Mouse (Mus musculus) forebrain, embryonic 11.5 days (tissue): ENCODE measurements around the gene Chrm4. TPM values are rescaled to one million over a fixed set of nuclear protein-coding genes. Genes with fewer than 3 reads are reported as not detected.

Experiments used
- ATAC-seq: fragments of 200-750 bp; cut with Nextera tagmentation; replicated peaks from 2 replicates; pipeline ENCODE4 v1.8.0; 2017; ENCODE audit warnings: moderate TSS enrichment; ENCODE audit not compliant: low FRiP score
- DNase-seq: peaks from one replicate; pipeline ENCODE4 v3.0.0-alpha.2; 2017; ENCODE audit warnings: low spot score
- H3K27ac ChIP-seq: fragments of 300-500 bp; sonication (generic); 2 replicates; pipeline ENCODE4 v1.5.1; 2014; ENCODE audit warnings: low read depth, low read length
- H3K27me3 ChIP-seq: fragments of 300-500 bp; sonication (generic); 2 replicates; pipeline ENCODE4 v1.6.1; 2014; ENCODE audit warnings: mild to moderate bottlenecking, low read length, mixed read lengths; ENCODE audit not compliant: control insufficient read depth, insufficient read depth
- H3K36me3 ChIP-seq: fragments of 300-500 bp; sonication (generic); 2 replicates; pipeline ENCODE4 v1.6.1; 2014; ENCODE audit warnings: mild to moderate bottlenecking, low read length, moderate library complexity, mixed read lengths; ENCODE audit not compliant: control insufficient read depth, insufficient read depth
- H3K4me1 ChIP-seq: fragments of 300-500 bp; sonication (generic); replicated peaks from 2 replicates; pipeline ENCODE4 v1.6.1; 2014; ENCODE audit warnings: low read length, mixed read lengths; ENCODE audit not compliant: control insufficient read depth, insufficient read depth
- H3K4me2 ChIP-seq: fragments of 300-500 bp; sonication (generic); 2 replicates; pipeline ENCODE4 v1.6.1; 2014; ENCODE audit warnings: low read depth, mild to moderate bottlenecking, low read length, moderate library complexity, mixed read lengths; ENCODE audit not compliant: severe bottlenecking
- H3K4me3 ChIP-seq: fragments of 300-500 bp; sonication (generic); 2 replicates; pipeline ENCODE4 v1.5.1; 2014; ENCODE audit warnings: low read depth, low read length
- H3K9ac ChIP-seq: fragments of 300-500 bp; sonication (generic); 2 replicates; pipeline ENCODE4 v1.6.1; 2014; ENCODE audit warnings: low read length
- H3K9me3 ChIP-seq: fragments of 300-500 bp; sonication (generic); 2 replicates; pipeline ENCODE4 v1.6.1; 2016; ENCODE audit warnings: low read length, mixed read lengths; ENCODE audit not compliant: control insufficient read depth
- WGBS: fragments of 180-500 bp; shearing (Covaris S2); extraction: QIAGEN DNeasy Blood & Tissue Kit; methylation state at CpG from one replicate; pipeline ENCODE4 v1.1.7; 2014; 5-methylcytosine and 5-hydroxymethylcytosine counted together
- polyA plus RNA-seq: library from polyadenylated mRNA; unstranded; fragments of >200 nt; fragmentation: Nextera tagmentation; extraction: Ambion mirVana; gene quantifications from 2 replicates; pipeline ENCODE4 v1.2.1, GENCODE M21; 2014

The Chrm4 gene
- polyA plus RNA-seq, 1 experiment from 2014 or later, result 0.47 TPM

DNA sequence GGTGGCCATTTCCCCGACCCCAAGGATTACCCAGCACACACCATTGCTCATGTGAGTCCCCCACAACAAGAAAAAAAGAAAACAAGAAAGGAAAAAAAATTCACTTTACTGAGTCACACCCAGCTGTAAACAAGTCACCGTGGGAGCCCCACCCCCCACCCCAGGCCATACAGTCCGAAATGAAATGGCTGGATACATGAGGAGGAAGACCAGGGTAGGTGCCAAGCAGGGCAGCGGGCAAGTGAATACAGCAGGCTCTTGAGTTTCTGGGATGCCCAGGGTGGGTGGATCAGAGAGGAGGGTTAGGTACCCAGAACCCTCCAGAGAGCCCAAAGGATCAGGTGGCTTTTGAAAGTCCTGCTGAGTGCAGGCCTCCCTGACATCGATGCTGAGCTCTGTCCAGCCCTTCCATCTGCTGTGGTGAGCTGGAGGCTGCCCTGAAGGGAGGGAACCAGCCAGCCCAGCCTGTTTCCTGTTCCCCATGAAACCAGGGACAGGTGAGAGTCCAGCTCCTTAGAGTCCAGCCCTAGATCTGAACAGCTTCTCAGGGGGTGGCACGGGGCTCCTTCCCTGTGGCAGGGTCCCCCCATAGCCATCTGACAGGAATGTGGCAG is 5.8 kb downstream of the Chrm4 start:
- no peaks in the 10 kb centered on the region for H3K27me3 ChIP-seq
- peak; percentile 67 for DNase-seq
- 9% methylated on average over 6 of the region's 6 CpGs for WGBS
- peak overlapping the region; percentile 99 for H3K9ac ChIP-seq
- H3K4me3 ChIP-seq, result no peak overlapping the region; the same call in 1 of the 2 replicates
- H3K27ac ChIP-seq, result peak overlapping the region; percentile 97
- peak overlapping the region; percentile 89 for H3K4me2 ChIP-seq
- no peaks in the 10 kb centered on the region for H3K9me3 ChIP-seq
- H3K36me3 ChIP-seq, result no peaks in the 10 kb centered on the region
- ATAC-seq, result no peak
- H3K4me1 ChIP-seq, result peaks cover 22% of the 10 kb centered on the region

GRCm38 (mm10) chr2:91933471-91933870 is 6.4 kb downstream of the Chrm4 start:
- peaks cover 21% of the 10 kb centered on the region for H3K4me1 ChIP-seq
- no peak overlapping the region for H3K4me2 ChIP-seq
- H3K27me3 ChIP-seq, result no peaks in the 10 kb centered on the region
- no peaks in the 10 kb centered on the region for H3K36me3 ChIP-seq
- H3K27ac ChIP-seq, result peak overlapping the region; percentile 97; the same call in 1 of the 2 replicates
- no peaks in the 10 kb centered on the region for H3K9me3 ChIP-seq
- 18% methylated on average over 9 of the region's 9 CpGs for WGBS
- no peak for DNase-seq
- no peak overlapping the region for H3K4me3 ChIP-seq
- peak overlapping the region; percentile 99 for H3K9ac ChIP-seq
- no peak for ATAC-seq

DNA sequence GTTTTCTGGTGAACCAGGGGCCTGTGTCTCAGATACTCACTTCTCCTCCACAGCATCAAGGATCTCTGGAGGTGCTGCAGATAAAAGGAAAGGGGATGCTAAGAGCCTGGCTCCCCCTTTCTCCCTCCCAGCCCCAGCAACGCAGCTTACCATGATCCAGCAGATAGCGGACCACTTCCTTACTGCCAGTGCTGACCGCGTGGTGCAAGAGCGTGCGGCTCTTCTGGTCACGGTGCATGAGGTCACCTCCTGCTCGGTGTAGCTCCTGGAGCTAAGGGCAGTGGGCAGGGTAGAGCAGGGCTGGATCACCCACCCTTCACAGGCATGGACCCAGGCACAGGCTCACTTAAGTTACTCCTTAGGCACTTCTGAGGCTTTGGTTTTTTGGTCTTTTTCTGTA is 7.0 kb downstream of the Chrm4 start:
- 76% methylated on average over 8 of the region's 8 CpGs for WGBS
- ATAC-seq (no peak), DNase-seq (no peak)
- no peaks in the 10 kb centered on the region for H3K9me3 ChIP-seq
- H3K27me3 ChIP-seq, result no peaks in the 10 kb centered on the region
- H3K4me2 ChIP-seq, result no peak overlapping the region
- no peak overlapping the region for H3K9ac ChIP-seq
- no peak overlapping the region for H3K27ac ChIP-seq
- peaks cover 19% of the 10 kb centered on the region for H3K4me1 ChIP-seq
- H3K4me3 ChIP-seq, result no peak overlapping the region
- H3K36me3 ChIP-seq, result no peaks in the 10 kb centered on the region

- Histone ChIP-seq H3K27me3 (no peaks in the 10 kb centered on the region), H3K4me2 (no peak overlapping the region), H3K4me3 (no peak overlapping the region), H3K27ac (no peak overlapping the region), H3K9ac (no peak overlapping the region), H3K9me3 (no peaks in the 10 kb centered on the region), H3K36me3 (no peaks in the 10 kb centered on the region), H3K4me1 (peaks cover 15% of the 10 kb centered on the region)
- whole genome bisulfite sequencing, result 93% methylated on average over 9 of the region's 9 CpGs
- ATAC-seq, result no peak
- no peak for DNase-seq
Observed at GRCm38 (mm10) chr2:91934826-91935525, 7.9 kb downstream of the Chrm4 start.

GRCm38 (mm10) chr2:91936154-91936553 is 9.1 kb downstream of the Chrm4 start:
- Histone ChIP-seq H3K4me1 (peaks cover 15% of the 10 kb centered on the region), H3K4me2 (no peak overlapping the region), H3K27me3 (no peaks in the 10 kb centered on the region), H3K27ac (no peak overlapping the region), H3K9me3 (no peaks in the 10 kb centered on the region), H3K4me3 (no peak overlapping the region), H3K9ac (no peak overlapping the region), H3K36me3 (no peaks in the 10 kb centered on the region)
- ATAC-seq (no peak), DNase-seq (no peak)
- 91% methylated on average over 7 of the region's 7 CpGs for WGBS

DNA sequence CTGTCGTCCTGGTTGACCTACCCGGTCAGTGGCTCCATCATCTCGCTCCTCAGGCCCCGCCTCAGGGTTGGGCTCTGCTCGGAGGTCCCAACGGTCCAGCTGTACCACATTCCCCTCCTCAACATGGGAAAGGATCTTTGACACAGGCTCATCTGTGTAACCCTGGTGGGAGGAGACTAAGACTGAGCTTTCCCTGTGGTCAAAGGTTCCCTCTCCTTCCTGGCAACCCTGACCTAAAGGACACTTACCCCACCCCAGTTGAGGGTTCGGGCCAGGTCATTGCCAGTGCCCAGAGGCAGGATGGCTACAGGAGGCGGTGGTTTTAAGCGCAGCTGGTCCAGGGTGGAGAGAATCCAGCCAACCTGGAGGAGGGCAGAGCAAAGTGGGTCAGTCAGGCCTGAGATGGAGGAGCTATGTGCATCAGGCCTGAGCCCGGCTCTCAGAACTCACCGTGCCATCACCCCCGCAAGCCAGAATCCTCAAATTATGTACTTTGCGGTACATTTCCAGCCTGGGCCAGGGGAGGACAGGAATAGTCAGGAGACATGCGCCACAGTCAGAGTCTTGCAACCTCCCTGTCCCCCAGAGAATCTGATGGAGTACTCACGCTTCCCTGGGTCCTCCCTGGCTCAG is 12.4 kb downstream of the Chrm4 start:
- Histone ChIP-seq H3K36me3 (no peaks in the 10 kb centered on the region), H3K4me1 (0 out of 2 replicates have a peak, but pooled peaks cover 2% of the 10 kb centered on the region), H3K4me3 (no peak overlapping the region), H3K9me3 (no peaks in the 10 kb centered on the region), H3K27ac (no peak overlapping the region), H3K27me3 (no peaks in the 10 kb centered on the region), H3K9ac (no peak overlapping the region), H3K4me2 (no peak overlapping the region)
- WGBS, result 85% methylated on average over 15 of the region's 15 CpGs
- ATAC-seq (no peak), DNase-seq (peak; percentile 48)

DNA sequence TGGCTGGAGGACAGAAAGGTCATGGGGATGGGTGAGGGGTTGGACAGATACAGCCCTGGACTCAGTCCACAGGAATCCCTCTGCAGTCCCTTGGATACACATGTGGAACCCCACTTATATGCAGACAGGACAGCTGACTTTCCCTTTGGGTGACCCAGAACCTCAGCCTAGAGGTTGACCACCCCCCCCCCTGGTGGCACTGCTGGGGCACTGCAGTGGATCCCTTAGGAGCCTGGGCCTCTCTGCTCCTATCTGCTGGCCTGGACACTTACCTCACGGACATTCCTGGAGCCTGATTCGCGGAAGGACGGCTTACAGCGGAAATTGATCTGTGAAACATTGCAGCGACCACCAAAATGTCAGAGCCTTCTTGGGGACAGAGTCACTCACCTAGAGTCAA is 15.3 kb downstream of the Chrm4 start:
- H3K9me3 ChIP-seq, result no peaks in the 10 kb centered on the region
- H3K27ac ChIP-seq, result no peak overlapping the region
- no peak overlapping the region for H3K4me2 ChIP-seq
- H3K27me3 ChIP-seq, result no peaks in the 10 kb centered on the region
- no peak overlapping the region for H3K4me3 ChIP-seq
- H3K36me3 ChIP-seq, result no peaks in the 10 kb centered on the region
- DNase-seq (no peak), ATAC-seq (no peak)
- H3K4me1 ChIP-seq, result 0 out of 2 replicates have a peak, but pooled peaks cover 3% of the 10 kb centered on the region
- WGBS, result 72% methylated on average over 6 of the region's 6 CpGs
- no peak overlapping the region for H3K9ac ChIP-seq

DNA sequence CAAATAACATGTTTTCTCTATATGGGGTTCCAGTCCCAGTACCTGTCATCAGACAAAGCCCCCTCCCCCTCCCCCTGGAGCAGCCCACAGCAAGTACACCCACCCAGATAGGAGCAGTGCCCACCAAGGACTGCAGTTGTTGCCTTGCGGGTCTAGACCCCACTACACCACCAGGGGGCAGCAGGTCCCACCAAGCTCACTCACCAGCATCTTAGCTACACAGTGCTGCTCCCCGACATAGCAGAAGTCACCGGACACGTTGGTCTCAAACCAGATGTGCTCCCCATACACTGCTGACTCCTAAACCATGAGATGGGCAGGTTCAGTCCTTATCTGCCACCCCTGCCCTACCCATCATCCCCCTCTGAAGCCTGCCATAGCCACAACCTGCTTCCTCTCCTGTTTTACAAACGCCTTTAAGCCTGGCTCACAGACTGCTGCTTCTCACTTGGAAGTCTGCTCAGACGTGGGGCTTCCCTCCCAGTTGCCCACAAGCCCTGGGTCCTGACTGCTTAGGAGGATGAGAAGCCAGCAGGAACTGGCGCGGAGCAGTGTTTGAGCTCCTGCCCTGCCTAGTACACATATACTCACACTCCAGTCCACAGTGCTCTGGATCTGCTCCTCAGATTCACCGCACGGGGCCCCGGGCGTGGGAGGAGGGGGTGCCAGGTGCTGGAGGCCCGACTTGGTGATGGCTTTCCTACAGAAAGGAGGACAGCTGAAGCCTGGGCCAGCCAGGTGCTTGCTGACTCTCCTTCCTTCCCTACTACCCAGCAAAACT is 17.3 kb downstream of the Chrm4 start:
- Histone ChIP-seq H3K4me3 (no peak overlapping the region), H3K27me3 (no peaks in the 10 kb centered on the region), H3K27ac (no peak overlapping the region), H3K9me3 (no peaks in the 10 kb centered on the region), H3K4me2 (no peak overlapping the region), H3K4me1 (peaks cover 10% of the 10 kb centered on the region; the same call in 1 of the 2 replicates), H3K9ac (no peak overlapping the region), H3K36me3 (no peaks in the 10 kb centered on the region)
- 49% methylated on average over 13 of the region's 13 CpGs for WGBS
- peak; percentile 91 for DNase-seq
- peak; percentile 66 for ATAC-seq
